ENCODE assay signal across 8 mouse cellular contexts in genomic region chr1:86522286-86522871, GRCm38 (mm10). TPM values are rescaled to one million over a fixed set of nuclear protein-coding genes. Genes with fewer than 3 reads are reported as not detected.
DNase-seq lines count a peak whose midpoint lies in the region; ATAC-seq and TF ChIP-seq lines count a peak whose summit lies in the region.

No protein-coding gene starts in this region.

- no peak for TF ChIP-seq POLR2A in cerebellum, adult 2 months (IDR thresholded peaks at IDR 0.05; ENCODE audit: borderline replicate concordance, insufficient read depth, low read length)

- DNase-seq in cerebellum, adult 2 months, result peak; percentile 58 to 61
- DNase-seq in cerebellum, postnatal 4 days (ENCODE audit: low spot score in 2 of 2), result no peak
- peak; percentile 47 for DNase-seq in adrenal gland, postnatal 25 days
- DNase-seq in gastrocnemius, postnatal 14 days, result peak; percentile 34
- DNase-seq in lung, postnatal 4 days, result peak; percentile 66 to 85
- DNase-seq in urinary bladder, postnatal 25 days (ENCODE audit: low spot score), result peak; percentile 65
- DNase-seq in frontal cortex, postnatal 10 days (ENCODE audit: low spot score in 2 of 2), result no peak

- TF ChIP-seq CTCF in cerebellum, adult 2 months (IDR thresholded peaks at IDR 0.05; ENCODE audit: borderline replicate concordance, insufficient read depth, low read depth, low read length), result no peak

- no peaks in the 10 kb centered on the region for H3K27me3 ChIP-seq in cerebellum, adult 2 months (ENCODE audit: control insufficient read depth, insufficient read depth, low read length)
- H3K27me3 ChIP-seq in kidney, embryonic 14.5 days (ENCODE audit: control insufficient read depth, insufficient read depth, low read length), result no peaks in the 10 kb centered on the region

- H3K9me3 ChIP-seq in kidney, embryonic 14.5 days (ENCODE audit: control insufficient read depth, low read length), result no peaks in the 10 kb centered on the region

- intact Hi-C loops in gastrocnemius, postnatal 14 days (cut with DNase I; ENCODE audit: low total_unique reads), result no loop called here

- H3K4me2 ChIP-seq in kidney, embryonic 14.5 days (replicated peaks; ENCODE audit: low read depth, low read length), result no peak overlapping the region

- H3K4me3 ChIP-seq in cerebellum, adult 2 months (replicated peaks; ENCODE audit: insufficient read depth, low read depth, low read length), result no peak overlapping the region
- H3K4me3 ChIP-seq in kidney, embryonic 14.5 days (ENCODE audit: low read length), result no peak overlapping the region

- WGBS in cerebellum, adult 2 months, result 12% methylated on average over 7 of the region's 7 CpGs
- WGBS in kidney, embryonic 14.5 days, result 78% methylated on average over 6 of the region's 7 CpGs

- no peaks in the 10 kb centered on the region for H3K36me3 ChIP-seq in kidney, embryonic 14.5 days (ENCODE audit: control insufficient read depth, insufficient read depth, low read length)

- H3K4me1 ChIP-seq in cerebellum, adult 2 months (ENCODE audit: control insufficient read depth, insufficient read depth, low read length), result peaks cover 16% of the 10 kb centered on the region
- peaks cover 12% of the 10 kb centered on the region; the same call in 1 of the 2 replicates for H3K4me1 ChIP-seq in kidney, embryonic 14.5 days (ENCODE audit: control insufficient read depth, insufficient read depth, low read length)

- H3K27ac ChIP-seq in cerebellum, adult 2 months (ENCODE audit: insufficient read depth, low read length), result peak overlapping the region; percentile 73
- H3K27ac ChIP-seq in kidney, embryonic 14.5 days (ENCODE audit: low read depth, low read length), result 0 out of 2 replicates have a peak overlapping the region, but pooled peaks have one; percentile 8

- ATAC-seq in kidney, embryonic 14.5 days (ENCODE audit: low FRiP score, low TSS enrichment), result no peak

- H3K9ac ChIP-seq in kidney, embryonic 14.5 days (ENCODE audit: low read depth, low read length), result no peak overlapping the region; the same call in 1 of the 2 replicates

RNA-seq across cellular contexts. Expression of gene Ptma, which starts 4.1 kb away (rescaled TPM):
- 610 and 672 TPM in 2 replicates for polyA plus RNA-seq in cerebellum, adult 2 months (2012; rRNA removed)
- total RNA-seq in adrenal gland, postnatal 25 days (2021), result 556 and 574 TPM in 2 replicates
- 100 to 1,000 TPM; 184 to 248 TPM for total RNA-seq in gastrocnemius, postnatal 14 days (2021)
- polyA plus RNA-seq in kidney, embryonic 14.5 days (2014; fragmentation: Nextera tagmentation; extraction: Ambion mirVana), result 3,750 and 4,450 TPM in 2 replicates

Comparison
In these comparisons a context has a peak if more than half of its experiments do, and no peak if none do; other contexts are left out.
1. DNase-seq: peak in cerebellum, adult 2 months (2 of 2), adrenal gland, postnatal 25 days (single experiment), gastrocnemius, postnatal 14 days (single experiment), lung, postnatal 4 days (2 of 2) and urinary bladder, postnatal 25 days (single experiment); none in cerebellum, postnatal 4 days (0 of 2) and frontal cortex, postnatal 10 days (0 of 2).